Mouse (Mus musculus) CD8-positive naive resting alpha-beta T cell, adult 57 days (primary cell): ENCODE results near the gene Krt86. TPM values are rescaled to one million over a fixed set of nuclear protein-coding genes. Genes with fewer than 3 reads are reported as not detected.

Experiments used
- total RNA-seq: library from RNA; stranded (reverse); gene quantifications from one replicate; pipeline ENCODE4 v1.2.4, GENCODE M21; 2023

Gene Krt86
- not detected for total RNA-seq

GRCm38 (mm10) chr15:101472952-101473528 lies at the start of gene Krt86:
Gene Krt86 (plus strand): TSS chr15:101473478.

GRCm38 (mm10) chr15:101438555-101438954 lies 34.7 kb upstream of the Krt86 start, which contains the start of gene Krt87:
Gene Krt87 (minus strand): TSS chr15:101438804.

GRCm38 (mm10) chr15:101447444-101447843 lies 25.8 kb upstream of the Krt86 start, which contains the start of gene Krt88:
Gene Krt88 (plus strand): TSS chr15:101447744.

GRCm38 (mm10) chr15:101463651-101464050 lies 9.6 kb upstream of the Krt86 start, which contains the start of gene Krt81:
Gene Krt81 (minus strand): TSS chr15:101463751.

GRCm38 (mm10) chr15:101491431-101491830 lies 18.2 kb downstream of the Krt86 start, which contains the start of gene Krt83:
Gene Krt83 (minus strand): TSS chr15:101491512.

GRCm38 (mm10) chr15:101517161-101517560 lies 43.9 kb downstream of the Krt86 start, which contains the start of gene Gm49425:
Gene Gm49425 (minus strand): TSS chr15:101517261.

Other genes starting within 250 kb of the Krt86 start
- gene Grasp, start 249.3 kb upstream of the Krt86 start, total RNA-seq, result 11.8 TPM
- gene Nr4a1, start 219.2 kb upstream of the Krt86 start, total RNA-seq, result 467 TPM
- gene Atg101, start 189.2 kb upstream of the Krt86 start, total RNA-seq, result 74.8 TPM
- 2.3 TPM for gene 6030408B16Rik, start 180.3 kb upstream of the Krt86 start, total RNA-seq
- 1.3 TPM for gene Krt80, start 103.3 kb upstream of the Krt86 start, total RNA-seq
- not detected for gene Krt7, start 62.4 kb upstream of the Krt86 start, total RNA-seq
- gene Krt87, start 34.7 kb upstream of the Krt86 start, total RNA-seq, result not detected
- not detected for gene Krt88, start 25.7 kb upstream of the Krt86 start, total RNA-seq
- gene Krt81, start 9.7 kb upstream of the Krt86 start, total RNA-seq, result not detected
- gene Krt83, start 18.0 kb downstream of the Krt86 start, total RNA-seq, result not detected
- gene Gm49425, start 43.8 kb downstream of the Krt86 start, total RNA-seq, result not detected
- not detected for gene Krt84, start 59.3 kb downstream of the Krt86 start, total RNA-seq
- gene Krt82, start 77.2 kb downstream of the Krt86 start, total RNA-seq, result not detected
- gene Krt90, start 89.5 kb downstream of the Krt86 start, total RNA-seq, result not detected
- gene Krt75, start 100.4 kb downstream of the Krt86 start, total RNA-seq, result not detected
- not detected for gene Gm5414, start 154.7 kb downstream of the Krt86 start, total RNA-seq
- gene Gm5478, start 173.9 kb downstream of the Krt86 start, total RNA-seq, result not detected
- not detected for gene Krt6b, start 206.8 kb downstream of the Krt86 start, total RNA-seq
- not detected for gene Krt6a, start 220.8 kb downstream of the Krt86 start, total RNA-seq
- gene Krt5, start 239.4 kb downstream of the Krt86 start, total RNA-seq, result not detected